Mouse (Mus musculus): ENCODE results near the gene Eya3. TPM values are rescaled to one million over a fixed set of nuclear protein-coding genes. Genes with fewer than 3 reads are reported as not detected.
"Not testable (repeated sequence)": the region's sequence is repeated elsewhere in the genome, so short reads cannot be mapped to it uniquely, and the experiment has no call there.

Gene Eya3
- total and polyA plus RNA-seq, 3 experiments = 21.7 to 270 (median 38.2) TPM

DNA sequence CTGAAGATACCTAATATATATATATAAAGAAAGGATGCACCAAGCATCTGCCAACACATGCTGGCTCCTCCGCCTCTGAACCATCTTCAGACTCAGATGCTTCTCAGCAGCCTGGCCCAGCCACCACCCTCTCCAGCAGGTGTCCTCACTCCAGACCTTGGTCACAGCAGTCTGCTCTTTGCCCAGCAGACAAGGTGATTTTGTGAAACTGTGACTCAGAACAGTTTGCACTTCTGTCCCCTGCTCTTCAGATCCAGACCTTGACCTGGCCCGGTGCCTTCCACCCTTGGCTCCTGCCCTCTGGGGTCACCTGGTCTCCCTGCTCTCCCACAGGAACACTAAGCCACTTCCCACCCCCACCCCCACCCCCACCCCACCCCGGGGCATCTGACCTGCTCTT is 97.1 kb downstream of the Eya3 start:
- peaks cover 0 to 13% of the 10 kb centered on the region in 2 experiments; a peak in 3 of 4 replicates for H3K4me1 ChIP-seq (ENCODE audit: control insufficient read depth in 1 of 2, insufficient read depth in 2 of 2, low read length in 2 of 2)
- peaks cover 0 to 11% of the 10 kb centered on the region in 2 experiments; a peak in 2 of 4 replicates for H3K36me3 ChIP-seq (ENCODE audit: control insufficient read depth in 1 of 2, insufficient read depth in 2 of 2, low read length in 2 of 2)
- TF ChIP-seq MYC (IDR thresholded peaks at IDR 0.05; ENCODE audit: low read depth, low read length) = no peak
- peak; percentile 44 for TF ChIP-seq SMC3 (IDR thresholded peaks at IDR 0.05; ENCODE audit: low read depth, low read length)
- no peak; the same call in 1 of the 2 replicates for TF ChIP-seq RAD21 (IDR thresholded peaks at IDR 0.05; ENCODE audit: low read depth, low read length)
- TF ChIP-seq MAZ (IDR thresholded peaks at IDR 0.05; ENCODE audit: low read depth, low read length) = no peak
- peak in 1 of 3 experiments; percentile 25; a peak in 2 of 6 replicates for TF ChIP-seq CTCF (IDR thresholded peaks at IDR 0.05 in 2 of 3, conservative IDR thresholded peaks at IDR 0.05 in 1 of 3; ENCODE audit: control insufficient read depth in 1 of 3, insufficient read depth in 1 of 3, low read depth in 2 of 3, low read length in 3 of 3, poor library complexity in 1 of 3, severe bottlenecking in 1 of 3)
- TF ChIP-seq TAL1 (IDR thresholded peaks at IDR 0.05; ENCODE audit: low read length) = no peak
- DNase-seq (ENCODE audit: low read depth, low spot score) = no peak
- H3K79me2 ChIP-seq (ENCODE audit: control insufficient read depth, insufficient read depth, low read length, poor library complexity) = no peaks in the 10 kb centered on the region
- H3K27me3 ChIP-seq (ENCODE audit: control insufficient read depth in 1 of 2, insufficient read depth in 2 of 2, low read length in 2 of 2) = no peaks in the 10 kb centered on the region
- no peaks in the 10 kb centered on the region for H3K9me3 ChIP-seq (replicated peaks; ENCODE audit: insufficient read depth, low read length)
- no peak overlapping the region for H3K9ac ChIP-seq (ENCODE audit: control insufficient read depth, low read depth, low read length, poor library complexity, severe bottlenecking)
- H3K27ac ChIP-seq (ENCODE audit: control insufficient read depth, low read depth, low read length) = no peak overlapping the region
- H3K4me3 ChIP-seq (ENCODE audit: control insufficient read depth in 1 of 2, insufficient read depth in 1 of 2, low read depth in 2 of 2, low read length in 2 of 2) = no peak overlapping the region

DNA sequence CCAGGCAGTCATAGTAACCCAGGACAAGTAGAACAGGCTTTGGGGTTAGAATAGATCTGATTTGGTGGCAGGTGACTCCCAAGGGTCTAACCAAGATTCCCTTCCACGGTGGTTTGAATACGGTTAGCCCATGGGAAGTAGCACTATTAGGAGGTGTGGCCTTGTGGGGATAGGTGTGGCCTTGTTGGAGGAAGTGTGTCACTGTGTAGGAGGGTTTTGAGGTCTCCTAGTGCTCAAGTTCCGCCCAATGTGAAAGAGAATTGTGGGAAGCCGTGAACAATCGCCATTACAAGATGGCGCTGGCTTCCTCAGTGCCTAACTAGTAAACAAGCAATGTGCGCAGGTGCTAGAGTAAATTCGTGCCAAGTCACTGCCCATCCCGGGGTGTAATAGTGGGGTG is 98.4 kb downstream of the Eya3 start:
- H3K9me3 ChIP-seq (replicated peaks; ENCODE audit: insufficient read depth, low read length); DNase-seq (ENCODE audit: low read depth, low spot score); H3K4me3 ChIP-seq (ENCODE audit: control insufficient read depth in 1 of 2, insufficient read depth in 1 of 2, low read depth in 2 of 2, low read length in 2 of 2); H3K79me2 ChIP-seq (ENCODE audit: control insufficient read depth, insufficient read depth, low read length, poor library complexity); H3K9ac ChIP-seq (ENCODE audit: control insufficient read depth, low read depth, low read length, poor library complexity, severe bottlenecking); H3K4me1 ChIP-seq (ENCODE audit: control insufficient read depth in 1 of 2, insufficient read depth in 2 of 2, low read length in 2 of 2); H3K36me3 ChIP-seq (ENCODE audit: control insufficient read depth in 1 of 2, insufficient read depth in 2 of 2, low read length in 2 of 2); H3K27ac ChIP-seq (ENCODE audit: control insufficient read depth, low read depth, low read length); H3K27me3 ChIP-seq (ENCODE audit: control insufficient read depth in 1 of 2, insufficient read depth in 2 of 2, low read length in 2 of 2): not testable (repeated sequence)

DNA sequence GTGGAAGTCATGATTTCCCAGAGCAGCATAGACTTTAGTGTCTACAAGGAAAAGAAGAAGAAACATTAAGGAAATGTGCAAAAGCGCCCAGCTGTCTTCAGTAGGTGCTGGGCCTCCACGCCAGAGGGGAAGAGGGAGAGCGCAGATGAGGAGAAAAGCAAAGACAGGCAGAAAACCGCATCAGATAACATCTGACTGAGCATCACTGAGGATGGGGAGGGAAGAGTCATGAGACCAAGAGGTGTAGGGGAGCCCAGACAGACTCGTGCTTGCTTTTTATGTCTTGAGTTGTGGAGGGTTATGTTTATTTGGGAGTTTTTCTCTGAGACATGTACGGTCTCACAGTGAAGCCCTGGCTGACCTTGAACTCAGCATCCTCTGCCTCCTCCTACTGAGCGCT is 102.7 kb downstream of the Eya3 start:
- no peaks in the 10 kb centered on the region for H3K79me2 ChIP-seq (ENCODE audit: control insufficient read depth, insufficient read depth, low read length, poor library complexity)
- DNase-seq (ENCODE audit: low read depth, low spot score) = no peak
- H3K27me3 ChIP-seq (ENCODE audit: control insufficient read depth in 1 of 2, insufficient read depth in 2 of 2, low read length in 2 of 2) = no peaks in the 10 kb centered on the region
- H3K9me3 ChIP-seq (replicated peaks; ENCODE audit: insufficient read depth, low read length) = no peaks in the 10 kb centered on the region
- H3K36me3 ChIP-seq (ENCODE audit: control insufficient read depth in 1 of 2, insufficient read depth in 2 of 2, low read length in 2 of 2) = peaks cover 0 to 10% of the 10 kb centered on the region in 2 experiments; a peak in 2 of 4 replicates
- H3K27ac ChIP-seq (ENCODE audit: control insufficient read depth, low read depth, low read length) = no peak overlapping the region
- TF ChIP-seq SMC3 (IDR thresholded peaks at IDR 0.05; ENCODE audit: low read depth, low read length) (no peak), ZNF384 (IDR thresholded peaks at IDR 0.05; ENCODE audit: low read depth, low read length) (no peak), BHLHE40 (IDR thresholded peaks at IDR 0.05; ENCODE audit: borderline replicate concordance, low read depth, low read length) (no peak), USF1 (IDR thresholded peaks at IDR 0.05; ENCODE audit: low read depth, low read length) (no peak), MXI1 (IDR thresholded peaks at IDR 0.05; ENCODE audit: low read depth, low read length) (no peak), TCF12 (IDR thresholded peaks at IDR 0.05; ENCODE audit: low read depth, low read length) (no peak), MAZ (IDR thresholded peaks at IDR 0.05; ENCODE audit: low read depth, low read length) (no peak), POLR2A (IDR thresholded peaks at IDR 0.05; ENCODE audit: control insufficient read depth in 1 of 2, insufficient read depth in 1 of 2, low read depth in 1 of 2, low read length in 2 of 2, poor library complexity in 1 of 2) (no peak), CHD1 (IDR thresholded peaks at IDR 0.05; ENCODE audit: low read depth, low read length) (no peak), NELFE (IDR thresholded peaks at IDR 0.05; ENCODE audit: low read depth, low read length) (no peak), TBP (IDR thresholded peaks at IDR 0.05; ENCODE audit: low read depth, low read length) (no peak), TAL1 (IDR thresholded peaks at IDR 0.05; ENCODE audit: low read length) (no peak), RCOR1 (IDR thresholded peaks at IDR 0.05; ENCODE audit: low read depth, low read length) (no peak), POLR2AphosphoS2 (IDR thresholded peaks at IDR 0.05; ENCODE audit: low read length) (no peak), MYC (IDR thresholded peaks at IDR 0.05; ENCODE audit: low read depth, low read length) (no peak), GATA1 (IDR thresholded peaks at IDR 0.05; ENCODE audit: low read depth, low read length) (no peak), MYB (IDR thresholded peaks at IDR 0.05; ENCODE audit: low read depth, low read length) (no peak), HCFC1 (IDR thresholded peaks at IDR 0.05; ENCODE audit: low read depth, low read length) (no peak)
- peaks cover 2 to 14% of the 10 kb centered on the region in 2 experiments for H3K4me1 ChIP-seq (ENCODE audit: control insufficient read depth in 1 of 2, insufficient read depth in 2 of 2, low read length in 2 of 2)
- H3K4me3 ChIP-seq (ENCODE audit: control insufficient read depth in 1 of 2, insufficient read depth in 1 of 2, low read depth in 2 of 2, low read length in 2 of 2) = no peak overlapping the region
- H3K9ac ChIP-seq (ENCODE audit: control insufficient read depth, low read depth, low read length, poor library complexity, severe bottlenecking) = no peak overlapping the region
